Mouse (Mus musculus): Measurements from ENCODE around the gene Bmp8b.
"Not testable (repeated sequence)": the region's sequence is repeated elsewhere in the genome, so short reads cannot be mapped to it uniquely, and the experiment has no call there.

- TF ChIP-seq POLR2A (IDR thresholded peaks at IDR 0.05; ENCODE audit: insufficient read depth, low read depth, low read length); CTCF (IDR thresholded peaks at IDR 0.05): not testable (repeated sequence)
Observed at GRCm38 (mm10) chr4:123105929-123106328, 964 bp downstream of the Bmp8b start.

All from heart, adult 2 months (tissue).